Mouse (Mus musculus) 3134 (cell line): ENCODE results near the gene Ank3.

Experiments
- DNase-seq: peaks from one replicate; pipeline ENCODE4 v3.0.0-alpha.2; 2011; ENCODE audit warnings: low spot score; ENCODE audit not compliant: insufficient read length; ENCODE audit errors: extremely low read depth

Ank3 gene

GRCm38 (mm10) chr10:69650074-69650473 is 251.5 kb downstream of the Ank3 start:
- no peak for DNase-seq

GRCm38 (mm10) chr10:69652660-69653059 is 254.1 kb downstream of the Ank3 start:
- peak; percentile 71 for DNase-seq

- no peak for DNase-seq
Measured at GRCm38 (mm10) chr10:69653121-69653677, 254.6 kb downstream of the Ank3 start.

GRCm38 (mm10) chr10:69654176-69654575 is 255.6 kb downstream of the Ank3 start:
- DNase-seq: peak; percentile 34

GRCm38 (mm10) chr10:69654866-69655633 is 256.5 kb downstream of the Ank3 start:
- peak; percentile 49 for DNase-seq

- peak; percentile 39 for DNase-seq
Measured at GRCm38 (mm10) chr10:69656321-69656720, 257.7 kb downstream of the Ank3 start.

GRCm38 (mm10) chr10:69659818-69660217 is 261.2 kb downstream of the Ank3 start:
- DNase-seq: no peak

GRCm38 (mm10) chr10:69662338-69662737 is 263.8 kb downstream of the Ank3 start:
- DNase-seq: peak; percentile 41

GRCm38 (mm10) chr10:69667482-69667881 is 268.9 kb downstream of the Ank3 start:
- no peak for DNase-seq

GRCm38 (mm10) chr10:69670496-69670895 is 271.9 kb downstream of the Ank3 start:
- no peak for DNase-seq

- no peak for DNase-seq
Measured at GRCm38 (mm10) chr10:69670959-69671358, 272.4 kb downstream of the Ank3 start.

GRCm38 (mm10) chr10:69671505-69671904 is 272.9 kb downstream of the Ank3 start:
- DNase-seq: no peak

GRCm38 (mm10) chr10:69672545-69672944 is 274.0 kb downstream of the Ank3 start:
- DNase-seq: no peak

- DNase-seq: no peak
Measured at GRCm38 (mm10) chr10:69678230-69678629, 279.7 kb downstream of the Ank3 start.

- DNase-seq: no peak
Measured at GRCm38 (mm10) chr10:69686336-69686735, 287.8 kb downstream of the Ank3 start.

GRCm38 (mm10) chr10:69689096-69689495 is 290.5 kb downstream of the Ank3 start:
- DNase-seq: no peak

GRCm38 (mm10) chr10:69690131-69690960 is 291.8 kb downstream of the Ank3 start:
- no peak for DNase-seq

GRCm38 (mm10) chr10:69690961-69691451 is 292.4 kb downstream of the Ank3 start:
- no peak for DNase-seq

GRCm38 (mm10) chr10:69696019-69696418 is 297.4 kb downstream of the Ank3 start:
- no peak for DNase-seq

- DNase-seq: no peak
Measured at GRCm38 (mm10) chr10:69698699-69699098, 300.1 kb downstream of the Ank3 start.

GRCm38 (mm10) chr10:69701226-69701625 is 302.7 kb downstream of the Ank3 start:
- DNase-seq: no peak
